Mouse (Mus musculus) ovary, postnatal 36 days (tissue): ENCODE data around the gene Pcolce.

Source experiments
- DNase-seq: peaks from one replicate; pipeline ENCODE4 v3.0.0; 2022; ENCODE audit warnings: low spot score, mixed read lengths

Pcolce gene

GRCm38 (mm10) chr5:137595921-137596320 lies 17.7 kb downstream of the Pcolce start:
- DNase-seq, result no peak

- DNase-seq, result no peak
Observed at GRCm38 (mm10) chr5:137590507-137590906, 23.1 kb downstream of the Pcolce start.

GRCm38 (mm10) chr5:137584976-137585375 lies 28.6 kb downstream of the Pcolce start:
- DNase-seq, result peak; percentile 65

GRCm38 (mm10) chr5:137583670-137584169 lies 29.9 kb downstream of the Pcolce start:
- no peak for DNase-seq

GRCm38 (mm10) chr5:137582702-137583101 lies 30.9 kb downstream of the Pcolce start:
- no peak for DNase-seq

GRCm38 (mm10) chr5:137580246-137580645 lies 33.3 kb downstream of the Pcolce start:
- no peak for DNase-seq

GRCm38 (mm10) chr5:137574470-137574901 lies 39.1 kb downstream of the Pcolce start:
- DNase-seq, result peak; percentile 63

GRCm38 (mm10) chr5:137570691-137571586 lies 42.6 kb downstream of the Pcolce start:
- no peak for DNase-seq

GRCm38 (mm10) chr5:137570181-137570580 lies 43.4 kb downstream of the Pcolce start:
- no peak for DNase-seq

GRCm38 (mm10) chr5:137569665-137570064 lies 43.9 kb downstream of the Pcolce start, which contains the start of gene Tfr2:
Tfr2 (plus strand) TSS chr5:137569840.
- peak; percentile 49 for DNase-seq

GRCm38 (mm10) chr5:137569031-137569430 lies 44.6 kb downstream of the Pcolce start:
- no peak for DNase-seq

GRCm38 (mm10) chr5:137568223-137568798 lies 45.3 kb downstream of the Pcolce start:
- no peak for DNase-seq

- no peak for DNase-seq
Observed at GRCm38 (mm10) chr5:137566416-137566815, 47.2 kb downstream of the Pcolce start.

- no peak for DNase-seq
Observed at GRCm38 (mm10) chr5:137565744-137566143, 47.8 kb downstream of the Pcolce start.

GRCm38 (mm10) chr5:137562965-137563364 lies 50.6 kb downstream of the Pcolce start:
- DNase-seq, result no peak

- DNase-seq, result no peak
Observed at GRCm38 (mm10) chr5:137561556-137561955, 52.0 kb downstream of the Pcolce start.
